In genomic region chr1:133417539-133417938, GRCm38 (mm10) we compare ENCODE assay signal across 10 mouse cellular contexts. TPM values are rescaled to one million over a fixed set of nuclear protein-coding genes. Genes with fewer than 3 reads are reported as not detected.
A peak's percentile ranks its signal among the peaks of the same experiment; 100 is the strongest.
DNase-seq lines count a peak whose midpoint lies in the region; ATAC-seq and TF ChIP-seq lines count a peak whose summit lies in the region.
"Had no signal": no experiment of that assay in that cellular context is flagged by ENCODE, and none has a peak within 500 bp of the region (broad histone marks: within the 10 kb centered on the region; RNA-seq: fewer than 3 reads in every experiment).

No protein-coding gene starts in this region.

- peak overlapping the region; percentile 58; the same call in 1 of the 2 replicates for H3K9ac ChIP-seq in ES-Bruce4 (ENCODE audit: low read depth, poor library complexity, severe bottlenecking)
- peak overlapping the region; percentile 72; the same call in 1 of the 2 replicates for H3K9ac ChIP-seq in heart, embryonic 14.5 days (ENCODE audit: low read length)
- no peak overlapping the region for H3K9ac ChIP-seq in liver, embryonic 14.5 days (replicated peaks)

- H3K4me3 ChIP-seq in kidney, adult 2 months (ENCODE audit: insufficient read depth, low read depth, low read length) = peak overlapping the region; percentile 53
- no peak overlapping the region for H3K4me3 ChIP-seq in ES-Bruce4 (ENCODE audit: low read depth, low read length)
- no peak overlapping the region for H3K4me3 ChIP-seq in heart, embryonic 14.5 days (ENCODE audit: control insufficient read depth in 1 of 2, insufficient read depth in 1 of 2, low read depth in 1 of 2, low read length in 2 of 2)
- H3K4me3 ChIP-seq in liver, embryonic 14.5 days (ENCODE audit: insufficient read depth in 1 of 2, low read depth in 2 of 2, low read length in 2 of 2) = peak overlapping the region in 1 of 2 experiments; percentile 50; a peak in 1 of 4 replicates

- no peaks in the 10 kb centered on the region for H3K9me3 ChIP-seq in ES-Bruce4 (replicated peaks; ENCODE audit: control insufficient read depth, insufficient read depth, low read length, poor library complexity, severe bottlenecking)
- no peaks in the 10 kb centered on the region for H3K9me3 ChIP-seq in heart, embryonic 14.5 days (ENCODE audit: control insufficient read depth, low read length)
- no peaks in the 10 kb centered on the region for H3K9me3 ChIP-seq in liver, embryonic 14.5 days (ENCODE audit: control insufficient read depth, low read length)

- no peak for DNase-seq in kidney, adult 2 months
- DNase-seq in kidney, postnatal 25 days = no peak
- no peak for DNase-seq in liver, embryonic 14.5 days (ENCODE audit: low read depth in 3 of 3, low spot score in 3 of 3)
- DNase-seq in T-cell, adult 2 months (ENCODE audit: low spot score) = no peak
- no peak for DNase-seq in thymus, postnatal 10 days (ENCODE audit: low spot score in 2 of 2)

- H3K27ac ChIP-seq in kidney, adult 2 months (ENCODE audit: insufficient read depth, low read depth, low read length) = peak overlapping the region; percentile 92
- H3K27ac ChIP-seq in ES-Bruce4 (ENCODE audit: insufficient read depth, low read length) = no peak overlapping the region
- no peak overlapping the region for H3K27ac ChIP-seq in heart, embryonic 14.5 days (replicated peaks in 1 of 2; ENCODE audit: control insufficient read depth in 1 of 2, insufficient read depth in 1 of 2, low read depth in 2 of 2, low read length in 2 of 2)
- H3K27ac ChIP-seq in liver, embryonic 14.5 days = no peak overlapping the region

- no peaks in the 10 kb centered on the region for H3K36me3 ChIP-seq in kidney, adult 2 months (ENCODE audit: control insufficient read depth, insufficient read depth, low read length)
- no peaks in the 10 kb centered on the region for H3K36me3 ChIP-seq in ES-Bruce4 (ENCODE audit: control insufficient read depth, insufficient read depth, low read length, poor library complexity, severe bottlenecking)
- no peaks in the 10 kb centered on the region for H3K36me3 ChIP-seq in heart, embryonic 14.5 days (ENCODE audit: control insufficient read depth, insufficient read depth, low read length)
- no peaks in the 10 kb centered on the region for H3K36me3 ChIP-seq in liver, embryonic 14.5 days (replicated peaks; ENCODE audit: control insufficient read depth, insufficient read depth, low read depth)

- no peak for TF ChIP-seq POLR2A in kidney, adult 2 months (IDR thresholded peaks at IDR 0.05; ENCODE audit: low read depth, low read length)
- TF ChIP-seq POLR2A in ES-Bruce4 (IDR thresholded peaks at IDR 0.05; ENCODE audit: insufficient read depth, low read length) = no peak

- 38% methylated on average over 1 of the region's 1 CpGs for WGBS in kidney, adult 2 months
- 29% methylated on average over 1 of the region's 1 CpGs for WGBS in heart, embryonic 14.5 days
- WGBS in liver, embryonic 14.5 days (ENCODE audit: insufficient replicate concordance) = 33% methylated on average over 1 of the region's 1 CpGs

- peaks cover 60% of the 10 kb centered on the region for H3K4me1 ChIP-seq in kidney, adult 2 months (ENCODE audit: control insufficient read depth, insufficient read depth, low read length)
- H3K4me1 ChIP-seq in ES-Bruce4 (ENCODE audit: control insufficient read depth, insufficient read depth, low read length) = peaks cover 15% of the 10 kb centered on the region
- H3K4me1 ChIP-seq in heart, embryonic 14.5 days (ENCODE audit: control insufficient read depth in 2 of 2, insufficient read depth in 2 of 2, low read length in 2 of 2) = peaks cover 9 to 22% of the 10 kb centered on the region in 2 experiments; a peak in 3 of 4 replicates
- peaks cover 0 to 12% of the 10 kb centered on the region in 2 experiments; a peak in 1 of 4 replicates for H3K4me1 ChIP-seq in liver, embryonic 14.5 days (replicated peaks; ENCODE audit: control insufficient read depth in 2 of 2, insufficient read depth in 2 of 2, low read length in 1 of 2)

- no peaks in the 10 kb centered on the region for H3K27me3 ChIP-seq in kidney, adult 2 months (replicated peaks; ENCODE audit: control insufficient read depth, insufficient read depth, low read length)
- H3K27me3 ChIP-seq in ES-Bruce4 (ENCODE audit: control insufficient read depth, insufficient read depth, low read length, poor library complexity, severe bottlenecking) = no peaks in the 10 kb centered on the region
- H3K27me3 ChIP-seq in heart, embryonic 14.5 days (ENCODE audit: control insufficient read depth, insufficient read depth, low read length) = no peaks in the 10 kb centered on the region
- H3K27me3 ChIP-seq in liver, embryonic 14.5 days (ENCODE audit: control insufficient read depth, insufficient read depth, low read length) = peaks cover 11% of the 10 kb centered on the region

- TF ChIP-seq CTCF in kidney, adult 2 months (conservative IDR thresholded peaks at IDR 0.05; ENCODE audit: insufficient read depth, insufficient read length, low read depth, low read length) = no peak
- TF ChIP-seq CTCF in ES-Bruce4 (IDR thresholded peaks at IDR 0.05; ENCODE audit: low read depth, low read length) = no peak
- no peak for TF ChIP-seq CTCF in liver, embryonic 14.5 days (IDR thresholded peaks at IDR 0.05; ENCODE audit: low read depth)

- peak overlapping the region; percentile 81 for H3K4me2 ChIP-seq in heart, embryonic 14.5 days (ENCODE audit: low read length)
- peak overlapping the region; percentile 58 for H3K4me2 ChIP-seq in liver, embryonic 14.5 days (ENCODE audit: low read depth)

- no peak for TF ChIP-seq EP300 in ES-Bruce4 (IDR thresholded peaks at IDR 0.05; ENCODE audit: insufficient read depth, low read depth, low read length)
- TF ChIP-seq EP300 in liver, embryonic 14.5 days (IDR thresholded peaks at IDR 0.05; ENCODE audit: low read depth) = no peak

- ATAC-seq in heart, embryonic 14.5 days (ENCODE audit: insufficient number of reproducible peaks, insufficient read depth, low FRiP score, low read depth) = no peak
- ATAC-seq in liver, embryonic 14.5 days (ENCODE audit: insufficient read depth) = no peak
- no peak for ATAC-seq in erythroblast, adult 5-6 weeks (replicated peaks; ENCODE audit: low FRiP score, poor library complexity, severe bottlenecking)
- ATAC-seq: Patski had no signal

RNA-seq across cellular contexts. Expression of gene Sox13, which starts 6.6 kb away (rescaled TPM):
- polyA plus RNA-seq in kidney, adult 2 months (2012; rRNA removed) = 46.7 and 51.2 TPM in 2 replicates
- 22.8 and 25.0 TPM in 2 replicates for polyA plus RNA-seq in ES-Bruce4 (2011; ENCODE audit: insufficient read depth, insufficient read length, low read depth, missing spikeins)
- polyA plus RNA-seq in heart, embryonic 14.5 days (2014; fragmentation: Nextera tagmentation; extraction: Ambion mirVana) = 3.5 and 5.2 TPM in 2 replicates
- 4.9 and 6.1 TPM in 2 replicates for polyA plus RNA-seq in liver, embryonic 14.5 days (2012; rRNA removed)
- 1.1 and 1.6 TPM in 2 replicates for polyA plus RNA-seq in liver, embryonic 14.5 days (2014; fragmentation: Nextera tagmentation; extraction: Ambion mirVana)
- 1.0 TPM in 1 of 2 replicates, not detected in the other for total RNA-seq in erythroblast, adult 5-6 weeks (2015; ENCODE audit: low replicate concordance)
- 0.77 and 2.2 TPM in 2 replicates for total RNA-seq in erythroblast, adult 5-6 weeks (2017; ENCODE audit: low replicate concordance)

RNA-seq across cellular contexts. Expression of gene Etnk2, which starts 54.2 kb away (rescaled TPM):
- 5.4 and 5.6 TPM in 2 replicates for polyA plus RNA-seq in kidney, adult 2 months (2012; rRNA removed)
- 3.3 and 3.4 TPM in 2 replicates for polyA plus RNA-seq in ES-Bruce4 (2011; ENCODE audit: insufficient read depth, insufficient read length, low read depth, missing spikeins)
- polyA plus RNA-seq in heart, embryonic 14.5 days (2014; fragmentation: Nextera tagmentation; extraction: Ambion mirVana) = 0.85 and 1.6 TPM in 2 replicates
- 3.4 and 3.7 TPM in 2 replicates for polyA plus RNA-seq in liver, embryonic 14.5 days (2012; rRNA removed)
- polyA plus RNA-seq in liver, embryonic 14.5 days (2014; fragmentation: Nextera tagmentation; extraction: Ambion mirVana) = 4.9 and 5.5 TPM in 2 replicates
- not detected in 2 replicates for total RNA-seq in erythroblast, adult 5-6 weeks (2015; ENCODE audit: low replicate concordance)
- not detected in 2 replicates for total RNA-seq in erythroblast, adult 5-6 weeks (2017; ENCODE audit: low replicate concordance)
- total RNA-seq: neutrophil, adult 5-6 weeks had no signal
